18 mouse cellular contexts compared by ENCODE assay signal in the genomic region with DNA sequence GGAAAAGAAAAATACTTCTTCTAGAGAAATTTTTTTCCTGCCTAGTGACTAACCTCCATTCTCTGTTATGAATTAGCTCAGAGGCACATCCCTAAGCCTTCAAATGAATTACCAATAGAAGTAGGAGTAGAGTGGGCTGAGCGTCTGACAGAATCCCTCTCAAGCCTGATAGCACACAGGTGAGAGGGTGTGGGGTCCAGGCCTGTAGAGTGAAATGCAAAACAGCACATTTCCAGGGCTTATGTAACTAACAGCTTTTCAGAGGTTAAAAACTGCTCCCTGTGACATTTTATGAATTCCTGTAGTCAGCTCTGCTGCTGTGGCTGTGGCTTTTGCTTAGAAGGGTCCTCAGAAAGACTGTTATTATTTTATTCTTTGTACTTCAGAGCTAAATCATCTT.
"Had no signal": no experiment of that assay in that cellular context is flagged by ENCODE, and none has a peak within 500 bp of the region (broad histone marks: within the 10 kb centered on the region; RNA-seq: fewer than 3 reads in every experiment).

No protein-coding gene starts in this region.

- H3K4me3 ChIP-seq: heart, embryonic 10.5 days; heart, embryonic 12.5 days; hindbrain, embryonic 13.5 days; intestine, embryonic 15.5 days; left cerebral cortex, adult 2 months; limb, embryonic 10.5 days; limb, embryonic 12.5 days; liver, embryonic 13.5 days; liver, embryonic 15.5 days had no signal

- DNase-seq: gastrocnemius, postnatal 25 days; heart, postnatal 10 days; heart, postnatal 4 days; kidney, adult 18-20 months; kidney, adult 8-10 months; kidney, postnatal 10 days; kidney, postnatal 25 days; kidney, postnatal 4 days; liver; liver, embryonic 13.5 days had no signal

- H3K27ac ChIP-seq: heart, embryonic 10.5 days; hindbrain, embryonic 13.5 days; intestine, embryonic 15.5 days; left cerebral cortex, adult 2 months; limb, embryonic 10.5 days; limb, embryonic 12.5 days; liver, embryonic 13.5 days; liver, embryonic 15.5 days had no signal
